ENCODE assay signal across 7 mouse cellular contexts in the genomic region with DNA sequence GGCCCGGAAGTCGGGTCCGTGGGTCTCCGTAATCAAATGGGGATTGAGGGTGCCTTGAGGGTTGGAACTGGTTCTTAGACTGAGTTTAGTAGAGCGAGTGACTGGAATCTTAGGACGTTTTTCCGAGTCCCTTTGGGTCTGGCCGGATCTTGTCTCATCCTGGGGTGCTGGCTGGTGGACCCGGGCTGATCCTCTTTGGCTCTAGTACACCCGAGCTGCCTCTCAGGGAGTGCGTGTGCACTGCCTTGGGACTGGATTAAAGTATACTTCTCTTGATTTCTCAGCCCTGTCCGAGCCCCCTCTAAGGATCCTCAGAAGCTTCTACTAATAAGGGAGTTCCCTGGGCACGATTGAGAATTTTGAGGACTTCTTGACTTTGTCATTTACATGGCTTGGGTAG. TPM values are rescaled to one million over a fixed set of nuclear protein-coding genes. Genes with fewer than 3 reads are reported as not detected.
DNase-seq lines count a peak whose midpoint lies in the region; ATAC-seq and TF ChIP-seq lines count a peak whose summit lies in the region.

No protein-coding gene starts in this region.

- DNase-seq in spleen, adult 2 months (ENCODE audit: low read depth in 1 of 2, low spot score in 2 of 2) = no peak
- no peak for DNase-seq in spleen, postnatal 4 days (ENCODE audit: low spot score in 2 of 2)
- DNase-seq in forebrain, embryonic 11.5 days (ENCODE audit: low spot score) = no peak
- no peak for DNase-seq in stomach, postnatal 0 days (ENCODE audit: low spot score)
- DNase-seq in adrenal gland, postnatal 4 days (ENCODE audit: low spot score in 2 of 2) = no peak
- no peak for DNase-seq in thymus, postnatal 10 days (ENCODE audit: low spot score in 2 of 2)

- H3K4me3 ChIP-seq in spleen, adult 2 months (ENCODE audit: extremely low read depth, insufficient read depth, insufficient read length) = peak overlapping the region; percentile 63
- H3K4me3 ChIP-seq in forebrain, embryonic 11.5 days (ENCODE audit: low read depth, low read length) = peak overlapping the region; percentile 50
- peak overlapping the region; percentile 71 for H3K4me3 ChIP-seq in liver, embryonic 12.5 days
- peak overlapping the region; percentile 56 for H3K4me3 ChIP-seq in stomach, postnatal 0 days (ENCODE audit: low read depth, low read length)

- WGBS in spleen, adult 2 months = 17% methylated on average over 13 of the region's 13 CpGs
- WGBS in forebrain, embryonic 11.5 days = 24% methylated on average over 13 of the region's 13 CpGs
- WGBS in liver, embryonic 12.5 days (ENCODE audit: insufficient replicate concordance) = 4% methylated on average over 13 of the region's 13 CpGs
- WGBS in stomach, postnatal 0 days = 16% methylated on average over 13 of the region's 13 CpGs

- no peak for TF ChIP-seq CTCF in spleen, adult 2 months (IDR thresholded peaks at IDR 0.05; ENCODE audit: extremely low read depth, insufficient read depth, insufficient read length, insufficient replicate concordance)
- no peak for TF ChIP-seq CTCF in stomach, postnatal 0 days (IDR thresholded peaks at IDR 0.05; ENCODE audit: low read depth)

- TF ChIP-seq POLR2A in spleen, adult 2 months (IDR thresholded peaks at IDR 0.05; ENCODE audit: low read depth, low read length) = no peak

- no peak for TF ChIP-seq EP300 in stomach, postnatal 0 days (optimal IDR thresholded peaks at IDR 0.05)

- H3K4me1 ChIP-seq in spleen, adult 2 months (ENCODE audit: control insufficient read depth, insufficient read depth, insufficient read length) = no peaks in the 10 kb centered on the region
- no peaks in the 10 kb centered on the region for H3K4me1 ChIP-seq in forebrain, embryonic 11.5 days (replicated peaks; ENCODE audit: control insufficient read depth, insufficient read depth, low read length)
- H3K4me1 ChIP-seq in liver, embryonic 12.5 days = peaks cover 27% of the 10 kb centered on the region
- no peaks in the 10 kb centered on the region for H3K4me1 ChIP-seq in stomach, postnatal 0 days (replicated peaks; ENCODE audit: control insufficient read depth, insufficient read depth)

- H3K9ac ChIP-seq in forebrain, embryonic 11.5 days (ENCODE audit: low read length) = peak overlapping the region; percentile 58
- peak overlapping the region; percentile 78 for H3K9ac ChIP-seq in liver, embryonic 12.5 days
- H3K9ac ChIP-seq in stomach, postnatal 0 days (ENCODE audit: low read length) = peak overlapping the region; percentile 73

- peaks cover 4% of the 10 kb centered on the region for H3K36me3 ChIP-seq in spleen, adult 2 months (ENCODE audit: control insufficient read depth, insufficient read depth, low read length)
- H3K36me3 ChIP-seq in forebrain, embryonic 11.5 days (ENCODE audit: control insufficient read depth, insufficient read depth, low read length) = no peaks in the 10 kb centered on the region
- peaks cover 18% of the 10 kb centered on the region for H3K36me3 ChIP-seq in liver, embryonic 12.5 days
- no peaks in the 10 kb centered on the region for H3K36me3 ChIP-seq in stomach, postnatal 0 days (ENCODE audit: control insufficient read depth, insufficient read depth, low read length)

- no peaks in the 10 kb centered on the region for H3K9me3 ChIP-seq in forebrain, embryonic 11.5 days (ENCODE audit: control insufficient read depth, low read length)
- no peaks in the 10 kb centered on the region for H3K9me3 ChIP-seq in liver, embryonic 12.5 days (replicated peaks)
- H3K9me3 ChIP-seq in stomach, postnatal 0 days (ENCODE audit: control insufficient read depth, low read length) = no peaks in the 10 kb centered on the region

- H3K4me2 ChIP-seq in forebrain, embryonic 11.5 days (ENCODE audit: low read depth, low read length, severe bottlenecking) = peak overlapping the region; percentile 46
- H3K4me2 ChIP-seq in liver, embryonic 12.5 days = peak overlapping the region; percentile 72
- peak overlapping the region; percentile 62 for H3K4me2 ChIP-seq in stomach, postnatal 0 days (replicated peaks; ENCODE audit: low read depth)

- ATAC-seq in forebrain, embryonic 11.5 days (replicated peaks; ENCODE audit: low FRiP score) = peak; percentile 23; the same call in 1 of the 2 replicates
- ATAC-seq in liver, embryonic 12.5 days = peak; percentile 33
- ATAC-seq in stomach, postnatal 0 days (ENCODE audit: low FRiP score, low TSS enrichment) = no peak; the same call in 1 of the 2 replicates

- no peaks in the 10 kb centered on the region for H3K27me3 ChIP-seq in spleen, adult 2 months (ENCODE audit: control insufficient read depth, insufficient read depth, low read length)
- no peaks in the 10 kb centered on the region for H3K27me3 ChIP-seq in forebrain, embryonic 11.5 days (ENCODE audit: control insufficient read depth, insufficient read depth, low read length)
- H3K27me3 ChIP-seq in liver, embryonic 12.5 days (replicated peaks) = no peaks in the 10 kb centered on the region
- no peaks in the 10 kb centered on the region for H3K27me3 ChIP-seq in stomach, postnatal 0 days (ENCODE audit: control insufficient read depth, insufficient read depth, low read length)

- H3K27ac ChIP-seq in spleen, adult 2 months (ENCODE audit: insufficient read depth, low read length) = peak overlapping the region; percentile 57
- H3K27ac ChIP-seq in forebrain, embryonic 11.5 days (ENCODE audit: low read depth, low read length) = no peak overlapping the region
- H3K27ac ChIP-seq in liver, embryonic 12.5 days = peak overlapping the region; percentile 85
- H3K27ac ChIP-seq in stomach, postnatal 0 days (replicated peaks) = peak overlapping the region; percentile 78

RNA-seq across cellular contexts. Expression of a gene that starts 0.4 kb away (rescaled TPM):
- polyA plus RNA-seq in spleen, adult 2 months (2012; rRNA removed) = 1.8 and 2.2 TPM in 2 replicates
- polyA plus RNA-seq in forebrain, embryonic 11.5 days (2014; fragmentation: Nextera tagmentation; extraction: Ambion mirVana) = 16.1 and 17.7 TPM in 2 replicates
- 20.6 and 22.2 TPM in 2 replicates for polyA plus RNA-seq in liver, embryonic 12.5 days (2016; fragmentation: Nextera tagmentation; extraction: Ambion mirVana)
- 5.6 TPM in 2 replicates for polyA plus RNA-seq in stomach, postnatal 0 days (2015; fragmentation: Nextera tagmentation; extraction: Ambion mirVana)
- total RNA-seq in adrenal gland, postnatal 4 days (2021) = 10 to 100 TPM; 12.0 to 14.2 TPM

RNA-seq across cellular contexts. Expression of a gene that starts 16.8 kb away (rescaled TPM):
- 0.07 TPM in 1 of 2 replicates, not detected in the other for polyA plus RNA-seq in spleen, adult 2 months (2012; rRNA removed)
- polyA plus RNA-seq in forebrain, embryonic 11.5 days (2014; fragmentation: Nextera tagmentation; extraction: Ambion mirVana) = not detected in 2 replicates
- not detected in 2 replicates for polyA plus RNA-seq in liver, embryonic 12.5 days (2016; fragmentation: Nextera tagmentation; extraction: Ambion mirVana)
- polyA plus RNA-seq in stomach, postnatal 0 days (2015; fragmentation: Nextera tagmentation; extraction: Ambion mirVana) = 1.0 and 1.4 TPM in 2 replicates
- total RNA-seq in adrenal gland, postnatal 4 days (2021) = under 1 TPM in 1 of 2 experiments, not detected in 1; 0.62 TPM

RNA-seq across cellular contexts. Expression of a gene that starts 46.8 kb away (rescaled TPM):
- polyA plus RNA-seq in spleen, adult 2 months (2012; rRNA removed) = 0.62 and 1.1 TPM in 2 replicates
- polyA plus RNA-seq in forebrain, embryonic 11.5 days (2014; fragmentation: Nextera tagmentation; extraction: Ambion mirVana) = 0.75 and 0.88 TPM in 2 replicates
- 1.0 and 1.2 TPM in 2 replicates for polyA plus RNA-seq in liver, embryonic 12.5 days (2016; fragmentation: Nextera tagmentation; extraction: Ambion mirVana)
- polyA plus RNA-seq in stomach, postnatal 0 days (2015; fragmentation: Nextera tagmentation; extraction: Ambion mirVana) = 3.4 and 4.1 TPM in 2 replicates
- 10 to 100 TPM; 38.5 to 52.0 TPM for total RNA-seq in adrenal gland, postnatal 4 days (2021)
